Mouse (Mus musculus) ES-E14 (cell line): ENCODE measurements at regions not wholly inside any gene's neighbourhood (a gene's known extent, or its start where the extent isn't known, plus 50 kb on each side); places are given as distances from the start of the nearest gene placed in this dataset.

Source experiments
- HCFC1 ChIP-seq: IDR thresholded peaks from 2 replicates; pipeline ENCODE4 v1.6.1; 2012; ENCODE audit warnings: low read length, inconsistent platforms, borderline replicate concordance; ENCODE audit not compliant: insufficient read depth
- MAFK ChIP-seq: IDR thresholded peaks from 2 replicates; pipeline ENCODE4 v1.6.1; 2014; ENCODE audit warnings: mild to moderate bottlenecking, low read depth, low read length, inconsistent platforms; ENCODE audit not compliant: insufficient read depth

DNA sequence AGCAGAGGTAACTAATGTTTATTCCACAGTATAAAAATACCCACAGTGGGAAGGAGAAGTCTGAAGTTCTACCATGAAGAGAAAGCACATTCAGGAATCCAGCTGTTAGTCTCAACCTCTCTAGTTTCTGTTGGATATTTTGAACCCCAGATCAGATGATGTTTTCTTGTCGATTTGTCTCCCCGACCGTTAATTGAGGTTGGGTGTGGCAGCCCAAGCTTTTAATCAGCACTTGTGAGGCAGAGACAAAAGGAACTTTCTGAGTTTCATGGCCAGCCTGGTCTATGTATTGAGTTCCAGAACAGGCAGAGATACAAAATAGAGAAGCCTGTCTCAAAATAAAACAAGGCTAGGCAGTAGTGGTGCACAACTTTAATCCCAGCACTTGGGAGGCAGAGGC lies 129.5 kb downstream of the Tomm20 start:
- TF ChIP-seq MAFK (no peak), HCFC1 (no peak)
